Comparison of ENCODE assay signal across 8 mouse cellular contexts in genomic region chr12:8301841-8302431, GRCm38 (mm10). TPM values are rescaled to one million over a fixed set of nuclear protein-coding genes. Genes with fewer than 3 reads are reported as not detected.
A peak's percentile ranks its signal among the peaks of the same experiment; 100 is the strongest.
DNase-seq lines count a peak whose midpoint lies in the region; ATAC-seq and TF ChIP-seq lines count a peak whose summit lies in the region.

Gene Gdf7, minus strand, starts transcription at chr12:8301954.

- peak; percentile 30 for DNase-seq in gastrocnemius, adult 2 months
- DNase-seq in gastrocnemius, postnatal 25 days: no peak
- DNase-seq in ES-CJ7 (ENCODE audit: low read depth, low spot score): peak; percentile 64
- DNase-seq in forebrain, postnatal 0 days: peak; percentile 51
- DNase-seq in cerebellum, postnatal 4 days (ENCODE audit: low spot score in 2 of 2): no peak
- DNase-seq in left cerebral cortex, adult 9 months (ENCODE audit: low spot score in 2 of 2): no peak

- TF ChIP-seq CTCF in gastrocnemius, adult 2 months (IDR thresholded peaks at IDR 0.05): peak; percentile 50
- TF ChIP-seq CTCF in forebrain, postnatal 0 days (IDR thresholded peaks at IDR 0.05; ENCODE audit: low read depth): peak; percentile 50

- peak; percentile 69 for ATAC-seq in forebrain, postnatal 0 days
- no peak for ATAC-seq in liver, embryonic 15.5 days (ENCODE audit: insufficient read depth)
- no peak for ATAC-seq in CD4-positive, CD25-positive, alpha-beta regulatory T cell, adult 4 months

- H3K27ac ChIP-seq in gastrocnemius, adult 2 months: no peak within 1 kb of the TSS
- no peak within 1 kb of the TSS for H3K27ac ChIP-seq in forebrain, postnatal 0 days (ENCODE audit: low read depth, low read length)
- H3K27ac ChIP-seq in liver, embryonic 15.5 days (replicated peaks): no peak within 1 kb of the TSS

- H3K4me3 ChIP-seq in gastrocnemius, adult 2 months: peak within 1 kb of the TSS; percentile 73
- H3K4me3 ChIP-seq in forebrain, postnatal 0 days (ENCODE audit: low read depth, low read length): peak within 1 kb of the TSS; percentile 43
- peak within 1 kb of the TSS; percentile 32 for H3K4me3 ChIP-seq in liver, embryonic 15.5 days (replicated peaks)

- WGBS in forebrain, postnatal 0 days: under 1% methylated on average over 49 of the region's 53 CpGs
- 2% methylated on average over 51 of the region's 53 CpGs for WGBS in liver, embryonic 15.5 days (ENCODE audit: insufficient replicate concordance)

- no peaks in the 10 kb centered on the region for H3K9me3 ChIP-seq in forebrain, postnatal 0 days (ENCODE audit: low read length)
- no peaks in the 10 kb centered on the region for H3K9me3 ChIP-seq in liver, embryonic 15.5 days (replicated peaks)

- peak within 1 kb of the TSS; percentile 25 for H3K9ac ChIP-seq in forebrain, postnatal 0 days
- no peak within 1 kb of the TSS for H3K9ac ChIP-seq in liver, embryonic 15.5 days

- no peaks in the 10 kb centered on the region for H3K4me1 ChIP-seq in forebrain, postnatal 0 days (ENCODE audit: insufficient read depth)
- H3K4me1 ChIP-seq in liver, embryonic 15.5 days (replicated peaks): peaks cover 9% of the 10 kb centered on the region

- peaks cover 69% of the 10 kb centered on the region for H3K27me3 ChIP-seq in forebrain, postnatal 0 days (ENCODE audit: insufficient read depth, low read length)
- peaks cover 93% of the 10 kb centered on the region for H3K27me3 ChIP-seq in liver, embryonic 15.5 days

- no peaks in the 10 kb centered on the region for H3K36me3 ChIP-seq in forebrain, postnatal 0 days (ENCODE audit: insufficient read depth)
- H3K36me3 ChIP-seq in liver, embryonic 15.5 days (replicated peaks): no peaks in the 10 kb centered on the region

- intact Hi-C loops in gastrocnemius, adult 2 months (cut with DNase I): no loop called here

- H3K4me2 ChIP-seq in forebrain, postnatal 0 days (ENCODE audit: low read depth): peak within 1 kb of the TSS; percentile 70
- H3K4me2 ChIP-seq in liver, embryonic 15.5 days: peak within 1 kb of the TSS; percentile 56

RNA-seq across cellular contexts. Expression of gene Gdf7, which starts in this region (rescaled TPM):
- total RNA-seq in gastrocnemius, adult 2 months (2021): not detected
- total RNA-seq in gastrocnemius, postnatal 25 days (2021): not detected
- total RNA-seq in forebrain, postnatal 0 days (2014; rRNA removed): 0.14 and 0.54 TPM in 2 replicates
- 0.10 and 0.18 TPM in 2 replicates for polyA plus RNA-seq in forebrain, postnatal 0 days (2015; fragmentation: Nextera tagmentation; extraction: Ambion mirVana)
- polyA plus RNA-seq in liver, embryonic 15.5 days (2015; fragmentation: Nextera tagmentation; extraction: Ambion mirVana): not detected in 2 replicates
- not detected for polyA plus RNA-seq in CD4-positive, CD25-positive, alpha-beta regulatory T cell, adult 4 months (2017; shearing (Covaris generic))

Comparison
In these comparisons a context has a peak if more than half of its experiments do, and no peak if none do; other contexts are left out.
1. Peak in DNase-seq and H3K4me3 ChIP-seq in gastrocnemius, adult 2 months; RNA of the gene not detected or under 1 TPM.
2. Peak in DNase-seq, ATAC-seq, H3K4me3 ChIP-seq, H3K9ac ChIP-seq and H3K4me2 ChIP-seq in forebrain, postnatal 0 days; RNA of the gene not detected or under 1 TPM.